Mouse (Mus musculus) thymus, adult 2 months (tissue): ENCODE measurements around the gene Kif28. TPM values are rescaled to one million over a fixed set of nuclear protein-coding genes. Genes with fewer than 3 reads are reported as not detected.

Experiments
- DNase-seq: peaks from one replicate; pipeline ENCODE4 v3.0.0; 2021
- H3K27ac ChIP-seq: fragments of 200-500 bp; 2 replicates; pipeline ENCODE4 v1.5.1; 2012; ENCODE audit warnings: low read length, control low read depth; ENCODE audit not compliant: control insufficient read depth, insufficient read depth
- H3K27me3 ChIP-seq: fragments of 200-500 bp; 2 replicates; pipeline ENCODE4 v1.6.1; 2012; ENCODE audit warnings: mild to moderate bottlenecking, low read length, moderate library complexity, mixed read lengths; ENCODE audit not compliant: control insufficient read depth, insufficient read depth
- H3K36me3 ChIP-seq: fragments of 200-500 bp; 2 replicates; pipeline ENCODE4 v1.6.1; 2012; ENCODE audit warnings: mild to moderate bottlenecking, low read length, moderate library complexity; ENCODE audit not compliant: control insufficient read depth, insufficient read depth
- H3K4me1 ChIP-seq: fragments of 200-500 bp; replicated peaks from 2 replicates; pipeline ENCODE4 v1.6.1; 2012; ENCODE audit warnings: low read length; ENCODE audit not compliant: control insufficient read depth, insufficient read depth
- H3K4me3 ChIP-seq: fragments of 200-500 bp; 2 replicates; pipeline ENCODE4 v1.5.1; 2012; ENCODE audit warnings: mild to moderate bottlenecking, low read length, control low read depth, moderate library complexity; ENCODE audit not compliant: control insufficient read depth, insufficient read depth
- CTCF ChIP-seq: fragments of 200-500 bp; IDR thresholded peaks from 2 replicates; pipeline ENCODE4 v1.5.1; 2012; ENCODE audit warnings: mild to moderate bottlenecking, control low read depth, low read length, moderate library complexity, borderline replicate concordance; ENCODE audit not compliant: control insufficient read depth, poor library complexity, insufficient read depth; ENCODE audit errors: extremely low read depth
- POLR2A ChIP-seq: fragments of 200-500 bp; IDR thresholded peaks from 2 replicates; pipeline ENCODE4 v1.6.1; 2012; ENCODE audit warnings: mild to moderate bottlenecking, low read length, control low read depth, moderate library complexity; ENCODE audit not compliant: control insufficient read depth, poor library complexity, insufficient read depth; ENCODE audit errors: extremely low read depth
- WGBS: fragments of 180-500 bp; shearing (Covaris S2); methylation state at CpG from one replicate; pipeline ENCODE4 v1.1.7; 2018; 5-methylcytosine and 5-hydroxymethylcytosine counted together
- polyA plus RNA-seq: library from polyadenylated mRNA; depleted of rRNA; stranded (reverse); fragments of >200 nt; gene quantifications from 2 replicates; pipeline ENCODE4 v1.2.3, GENCODE M21; 2012; rRNA removed

Gene Kif28
- polyA plus RNA-seq: 0.03 TPM in 1 of 2 replicates, not detected in the other

DNA sequence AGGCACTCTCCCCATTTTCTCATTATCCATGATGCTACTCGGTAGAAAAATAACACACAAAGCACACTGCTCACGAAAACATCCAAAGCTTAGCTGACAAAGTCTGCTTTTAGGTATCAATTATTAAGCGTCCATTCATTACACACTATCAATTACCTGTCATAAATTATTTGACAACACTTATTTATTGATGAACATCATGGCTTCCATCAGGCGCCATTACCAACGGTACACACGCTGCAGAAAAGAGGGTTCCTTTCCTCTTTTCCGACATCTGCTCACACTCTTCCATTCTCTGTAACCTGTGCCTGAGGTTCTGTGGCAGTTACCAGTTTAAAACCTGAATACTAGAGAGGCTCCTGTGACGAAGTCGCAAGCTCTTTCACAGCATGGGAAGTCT, at the start of gene Kif28:
Kif28 (minus strand) TSS at position 101 of the 400 bp plus-strand sequence.
- Histone ChIP-seq H3K4me1 (no peaks in the 10 kb centered on the region; the same call in 1 of the 2 replicates), H3K27ac (no peak within 1 kb of the TSS), H3K36me3 (peaks cover 36% of the 10 kb centered on the region), H3K27me3 (no peaks in the 10 kb centered on the region), H3K4me3 (no peak within 1 kb of the TSS)
- no peak for TF ChIP-seq POLR2A
- no peak for TF ChIP-seq CTCF
- 97% methylated on average over 9 of the region's 9 CpGs for WGBS
- no peak for DNase-seq

DNA sequence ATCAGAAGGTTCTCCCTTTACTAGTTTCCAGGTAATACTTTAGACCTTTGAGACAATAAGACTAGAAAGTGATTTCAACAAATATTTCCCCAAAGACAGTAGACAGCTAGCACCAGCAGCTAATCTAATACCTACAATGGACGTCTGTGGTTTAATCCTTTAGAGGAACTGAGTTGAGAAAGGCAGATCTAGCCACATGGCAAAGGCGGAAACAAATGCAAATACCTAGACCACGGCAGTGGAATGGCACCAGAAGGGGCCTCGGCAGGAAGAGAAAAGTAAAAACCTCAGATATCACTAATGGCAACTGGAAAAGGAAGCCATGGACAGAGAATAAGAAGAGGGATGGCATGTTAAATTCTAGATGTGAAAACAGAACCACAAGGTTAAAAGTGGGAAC, 42.2 kb upstream of the Kif28 start:
- Histone ChIP-seq H3K27me3 (no peaks in the 10 kb centered on the region), H3K4me3 (no peak overlapping the region), H3K4me1 (no peaks in the 10 kb centered on the region), H3K27ac (no peak overlapping the region), H3K36me3 (peaks cover 60% of the 10 kb centered on the region)
- no peak for DNase-seq
- WGBS: 39% methylated on average over 4 of the region's 4 CpGs
- TF ChIP-seq CTCF (no peak), POLR2A (no peak)

DNA sequence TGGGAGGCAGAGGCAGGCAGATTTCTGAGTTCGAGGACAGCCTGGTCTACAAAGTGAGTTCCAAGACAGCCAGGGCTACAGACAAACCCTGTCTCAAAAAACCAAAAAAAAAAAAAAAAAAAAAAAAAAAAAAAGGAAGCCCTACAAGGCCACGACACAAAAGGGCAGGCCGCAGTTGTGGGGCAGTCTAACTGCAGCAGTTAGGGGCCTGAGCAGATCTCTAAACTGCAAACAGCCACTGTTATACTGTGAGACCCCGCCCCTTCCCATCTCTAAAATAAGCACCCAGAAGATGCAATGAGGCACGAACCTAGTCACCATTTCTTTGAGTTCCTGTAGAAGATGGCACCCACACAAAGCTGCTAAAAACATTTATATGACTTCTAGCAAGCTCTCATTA, 40.4 kb upstream of the Kif28 start:
- Histone ChIP-seq H3K27me3 (no peaks in the 10 kb centered on the region), H3K27ac (no peak overlapping the region), H3K4me1 (no peaks in the 10 kb centered on the region), H3K4me3 (no peak overlapping the region), H3K36me3 (peaks cover 66% of the 10 kb centered on the region)
- WGBS: 86% methylated on average over 5 of the region's 5 CpGs
- no peak for TF ChIP-seq CTCF
- no peak for TF ChIP-seq POLR2A
- DNase-seq: no peak

DNA sequence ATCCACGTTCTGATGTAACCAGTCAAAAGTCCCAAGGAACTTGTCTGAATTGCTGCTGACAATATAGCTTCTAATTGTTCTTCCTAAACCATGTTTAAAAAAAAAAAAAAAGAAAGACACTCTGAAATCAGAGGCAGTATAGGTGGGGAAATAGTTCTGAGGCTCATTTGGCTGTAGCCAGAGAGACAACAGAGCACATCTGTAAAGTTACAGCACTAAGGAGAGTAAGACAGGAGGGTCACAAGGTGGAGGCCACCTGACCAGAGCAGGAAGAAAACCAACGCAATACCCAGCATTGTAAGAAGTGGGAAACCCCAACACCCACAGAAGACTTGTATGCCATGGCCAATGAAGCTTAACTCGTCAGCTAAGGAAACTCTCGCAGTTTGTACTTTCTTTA, 39.0 kb upstream of the Kif28 start:
- no peak for TF ChIP-seq POLR2A
- no peak for TF ChIP-seq CTCF
- 94% methylated on average over 4 of the region's 4 CpGs for WGBS
- H3K27me3 ChIP-seq: no peaks in the 10 kb centered on the region
- H3K27ac ChIP-seq: no peak overlapping the region
- DNase-seq: no peak
- H3K36me3 ChIP-seq: peaks cover 69% of the 10 kb centered on the region
- no peak overlapping the region for H3K4me3 ChIP-seq
- H3K4me1 ChIP-seq: no peaks in the 10 kb centered on the region

- Histone ChIP-seq H3K36me3 (peaks cover 91% of the 10 kb centered on the region), H3K27me3 (no peaks in the 10 kb centered on the region), H3K4me3 (no peak overlapping the region), H3K4me1 (no peaks in the 10 kb centered on the region), H3K27ac (no peak overlapping the region)
- no peak for DNase-seq
- TF ChIP-seq POLR2A (no peak), CTCF (no peak)
- WGBS: 97% methylated on average over 8 of the region's 8 CpGs
Measured at GRCm38 (mm10) chr1:179776831-179777230, 31.8 kb upstream of the Kif28 start.

- H3K27ac ChIP-seq: no peak overlapping the region
- H3K4me1 ChIP-seq: no peaks in the 10 kb centered on the region
- no peaks in the 10 kb centered on the region for H3K27me3 ChIP-seq
- WGBS: 93% methylated on average over 4 of the region's 4 CpGs
- H3K36me3 ChIP-seq: peaks cover 73% of the 10 kb centered on the region
- TF ChIP-seq POLR2A: no peak
- TF ChIP-seq CTCF: no peak
- no peak for DNase-seq
- H3K4me3 ChIP-seq: no peak overlapping the region
Measured at GRCm38 (mm10) chr1:179760553-179760952, 15.5 kb upstream of the Kif28 start.

GRCm38 (mm10) chr1:179760086-179760485, 15.0 kb upstream of the Kif28 start:
- DNase-seq: no peak
- Histone ChIP-seq H3K36me3 (peaks cover 74% of the 10 kb centered on the region), H3K4me3 (no peak overlapping the region), H3K27ac (no peak overlapping the region), H3K4me1 (no peaks in the 10 kb centered on the region), H3K27me3 (no peaks in the 10 kb centered on the region)
- WGBS: 96% methylated on average over 5 of the region's 5 CpGs
- TF ChIP-seq POLR2A (no peak), CTCF (no peak)

GRCm38 (mm10) chr1:179756477-179756876, 11.4 kb upstream of the Kif28 start:
- Histone ChIP-seq H3K4me1 (no peaks in the 10 kb centered on the region), H3K36me3 (peaks cover 77% of the 10 kb centered on the region), H3K27ac (no peak overlapping the region), H3K4me3 (no peak overlapping the region), H3K27me3 (no peaks in the 10 kb centered on the region)
- TF ChIP-seq POLR2A: no peak
- TF ChIP-seq CTCF: no peak
- DNase-seq: no peak
